Mouse (Mus musculus): Measurements from ENCODE around the gene Acsm4. TPM values are rescaled to one million over a fixed set of nuclear protein-coding genes. Genes with fewer than 3 reads are reported as not detected.

Acsm4 gene
- total and polyA plus RNA-seq, 3 experiments: not detected

DNA sequence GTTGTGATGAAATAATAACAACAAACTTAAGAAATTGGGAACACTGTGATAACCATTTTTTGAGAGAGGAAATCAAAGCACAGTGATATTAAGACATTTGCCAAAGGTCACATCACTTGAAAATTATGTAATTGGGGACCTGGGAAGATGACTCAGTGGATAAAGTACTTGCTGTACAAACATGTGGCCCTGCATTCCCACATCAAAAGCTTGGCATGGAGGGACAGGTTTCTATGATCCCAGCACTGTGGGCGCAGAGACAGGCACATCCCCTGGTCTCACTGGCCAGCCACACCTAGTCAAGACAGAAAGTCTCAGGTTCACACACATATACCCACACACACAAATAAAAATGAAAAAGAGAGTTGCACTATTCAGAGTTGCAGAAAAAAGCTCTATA, 5.1 kb downstream of the Acsm4 start:
- Histone ChIP-seq H3K9ac (ENCODE audit: insufficient read depth, low read depth) (no peak overlapping the region), H3K36me3 (replicated peaks in 1 of 2; ENCODE audit: control insufficient read depth in 1 of 2, insufficient read depth in 1 of 2, low read length in 1 of 2) (no peaks in the 10 kb centered on the region), H3K79me2 (replicated peaks; ENCODE audit: control insufficient read depth, extremely low read depth, insufficient read depth, poor library complexity, severe bottlenecking) (no peaks in the 10 kb centered on the region), H3K4me3 (replicated peaks in 1 of 3; ENCODE audit: low read depth in 2 of 3, low read length in 2 of 3, poor library complexity in 1 of 3) (no peak overlapping the region), H3K4me2 (ENCODE audit: insufficient read depth, low read depth, poor library complexity, severe bottlenecking) (no peak overlapping the region), H3K27me3 (replicated peaks) (peaks cover 4% of the 10 kb centered on the region), H3K27ac (ENCODE audit: insufficient read depth, low read depth) (no peak overlapping the region), H3K9me3 (replicated peaks; ENCODE audit: low read length) (no peaks in the 10 kb centered on the region), H3K4me1 (ENCODE audit: control insufficient read depth in 1 of 2, insufficient read depth in 2 of 2) (peaks cover 0 to 7% of the 10 kb centered on the region in 2 experiments; a peak in 2 of 4 replicates)
- no peak for DNase-seq (ENCODE audit: extremely low read depth)
- TF ChIP-seq UBTF (IDR thresholded peaks at IDR 0.05; ENCODE audit: low read depth, low read length): no peak
- no peak for TF ChIP-seq ZMIZ1 (IDR thresholded peaks at IDR 0.05; ENCODE audit: low read depth, low read length)
- no peak for TF ChIP-seq TBP (conservative IDR thresholded peaks at IDR 0.05; ENCODE audit: low read depth, low read length)
- no peak for TF ChIP-seq MEF2A (IDR thresholded peaks at IDR 0.05; ENCODE audit: borderline replicate concordance, low read depth, low read length)
- no peak for TF ChIP-seq SIN3A (IDR thresholded peaks at IDR 0.05; ENCODE audit: low read length)
- dilution Hi-C loops (cut with MboI; ENCODE audit: extremely low pct_ligation_motif_present, extremely low pct_unique_long_range_greater_than_20kb, low sequenced_read_pairs) (no loop called here), in situ Hi-C loops (cut with MboI; ENCODE audit: low pct_ligation_motif_present, low pct_unique_long_range_greater_than_20kb, low sequenced_read_pairs) (no loop called here)

DNA sequence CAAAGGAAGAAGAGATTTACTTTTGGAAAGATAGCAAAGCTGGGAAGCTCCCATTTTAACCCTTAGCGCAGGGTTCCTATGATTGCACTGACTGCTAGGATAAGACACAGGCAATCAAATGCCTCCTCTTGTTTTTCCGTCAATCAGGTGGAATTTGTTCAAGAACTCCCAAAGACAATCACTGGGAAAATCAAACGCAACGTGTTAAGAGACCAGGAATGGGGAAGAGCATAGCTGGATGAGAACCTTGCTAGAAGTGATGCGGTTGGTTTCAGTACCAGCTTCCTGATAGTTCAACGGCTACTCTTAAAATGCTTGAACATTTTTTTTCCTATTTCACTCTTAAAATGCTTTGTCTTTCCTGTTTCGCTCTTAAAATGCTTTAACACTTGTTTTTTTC, 24.3 kb downstream of the Acsm4 start:
- Histone ChIP-seq H3K79me2 (replicated peaks; ENCODE audit: control insufficient read depth, extremely low read depth, insufficient read depth, poor library complexity, severe bottlenecking) (no peaks in the 10 kb centered on the region; the same call in 1 of the 2 replicates), H3K27ac (ENCODE audit: insufficient read depth, low read depth) (no peak overlapping the region), H3K9ac (ENCODE audit: insufficient read depth, low read depth) (no peak overlapping the region), H3K27me3 (replicated peaks) (no peaks in the 10 kb centered on the region), H3K36me3 (replicated peaks in 1 of 2; ENCODE audit: control insufficient read depth in 1 of 2, insufficient read depth in 1 of 2, low read length in 1 of 2) (peaks cover 27 to 41% of the 10 kb centered on the region in 2 experiments), H3K9me3 (replicated peaks; ENCODE audit: low read length) (no peaks in the 10 kb centered on the region), H3K4me1 (ENCODE audit: control insufficient read depth in 1 of 2, insufficient read depth in 2 of 2) (peaks cover 3 to 6% of the 10 kb centered on the region in 2 experiments; a peak in 2 of 4 replicates), H3K4me2 (ENCODE audit: insufficient read depth, low read depth, poor library complexity, severe bottlenecking) (no peak overlapping the region), H3K4me3 (replicated peaks in 1 of 3; ENCODE audit: low read depth in 2 of 3, low read length in 2 of 3, poor library complexity in 1 of 3) (no peak overlapping the region)
- TF ChIP-seq POLR2AphosphoS2 (IDR thresholded peaks at IDR 0.05; ENCODE audit: low read depth, low read length) (peak; percentile 82), SIN3A (IDR thresholded peaks at IDR 0.05; ENCODE audit: low read length) (no peak)
- dilution Hi-C loops (cut with MboI; ENCODE audit: extremely low pct_ligation_motif_present, extremely low pct_unique_long_range_greater_than_20kb, low sequenced_read_pairs): no loop called here
- no peak for DNase-seq (ENCODE audit: extremely low read depth)
- in situ Hi-C loops (cut with MboI; ENCODE audit: low pct_ligation_motif_present, low pct_unique_long_range_greater_than_20kb, low sequenced_read_pairs): no loop called here

DNA sequence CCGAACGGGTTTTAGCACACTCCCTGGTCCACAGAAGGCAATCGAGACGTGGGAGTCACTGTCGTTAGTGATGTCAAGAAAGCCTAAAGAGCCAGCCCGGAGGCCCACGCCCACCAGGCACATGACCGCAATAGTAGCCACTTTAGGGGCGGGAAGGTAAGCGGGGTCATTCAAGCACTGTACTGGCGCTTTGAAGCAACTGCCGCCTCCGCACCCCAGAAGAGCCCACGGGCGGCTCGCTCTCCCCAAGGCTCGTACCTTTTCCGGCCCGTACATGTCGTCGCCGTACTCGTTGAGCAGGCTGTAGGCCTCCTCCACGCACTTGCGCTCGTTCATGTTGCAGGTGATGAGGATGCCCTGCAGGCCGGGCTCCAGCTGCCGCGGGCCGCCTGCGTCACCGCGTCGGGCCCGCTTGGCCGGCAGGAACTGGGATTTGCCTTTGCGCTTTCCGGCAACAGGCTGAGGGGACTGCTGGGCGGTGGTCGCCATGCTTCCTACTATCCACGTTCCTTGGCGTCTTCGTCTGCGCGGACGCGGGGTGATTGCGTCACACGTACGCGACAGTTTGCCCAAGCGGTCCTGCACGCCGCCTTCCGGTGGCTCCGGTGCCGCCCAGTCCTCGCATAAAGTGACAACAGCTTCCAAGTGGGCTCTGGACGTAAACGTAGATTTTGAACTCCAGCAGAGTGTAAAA, 30.6 kb downstream of the Acsm4 start, which contains the start of gene Thumpd1:
Thumpd1 (minus strand) TSS at position 546 of the 694 bp plus-strand sequence.
- dilution Hi-C loops (cut with MboI; ENCODE audit: extremely low pct_ligation_motif_present, extremely low pct_unique_long_range_greater_than_20kb, low sequenced_read_pairs) (no loop called here), in situ Hi-C loops (cut with MboI; ENCODE audit: low pct_ligation_motif_present, low pct_unique_long_range_greater_than_20kb, low sequenced_read_pairs) (no loop called here)
- peak within 1 kb of the TSS; percentile 71 for H3K9ac ChIP-seq (ENCODE audit: insufficient read depth, low read depth)
- H3K36me3 ChIP-seq (replicated peaks in 1 of 2; ENCODE audit: control insufficient read depth in 1 of 2, insufficient read depth in 1 of 2, low read length in 1 of 2): peaks cover 27 to 37% of the 10 kb centered on the region in 2 experiments
- peaks cover 6 to 14% of the 10 kb centered on the region in 2 experiments for H3K4me1 ChIP-seq (ENCODE audit: control insufficient read depth in 1 of 2, insufficient read depth in 2 of 2)
- DNase-seq (ENCODE audit: extremely low read depth): peak; percentile 92
- no peaks in the 10 kb centered on the region for H3K27me3 ChIP-seq (replicated peaks)
- H3K9me3 ChIP-seq (replicated peaks; ENCODE audit: low read length): no peaks in the 10 kb centered on the region
- peaks cover 10% of the 10 kb centered on the region for H3K79me2 ChIP-seq (replicated peaks; ENCODE audit: control insufficient read depth, extremely low read depth, insufficient read depth, poor library complexity, severe bottlenecking)
- H3K4me3 ChIP-seq (replicated peaks in 1 of 3; ENCODE audit: low read depth in 2 of 3, low read length in 2 of 3, poor library complexity in 1 of 3): peak within 1 kb of the TSS; percentile 86 to 98 (median 97)
- peak within 1 kb of the TSS; percentile 97 for H3K4me2 ChIP-seq (ENCODE audit: insufficient read depth, low read depth, poor library complexity, severe bottlenecking)
- peak within 1 kb of the TSS; percentile 24; the same call in 1 of the 2 replicates for H3K27ac ChIP-seq (ENCODE audit: insufficient read depth, low read depth)
- TF ChIP-seq KAT2A (IDR thresholded peaks at IDR 0.05; ENCODE audit: insufficient replicate concordance, low read length) (peak; percentile 85; the same call in 1 of the 2 replicates), NRF1 (IDR thresholded peaks at IDR 0.05; ENCODE audit: low read depth, low read length) (peak; percentile 65), TCF12 (IDR thresholded peaks at IDR 0.05; ENCODE audit: low read depth, low read length) (peak; percentile 84), HCFC1 (IDR thresholded peaks at IDR 0.05; ENCODE audit: low read depth, low read length) (peak; percentile 93), NELFE (IDR thresholded peaks at IDR 0.05; ENCODE audit: low read depth, low read length) (peak; percentile 87), CHD1 (IDR thresholded peaks at IDR 0.05; ENCODE audit: low read depth, low read length) (no peak), MAZ (IDR thresholded peaks at IDR 0.05; ENCODE audit: low read depth, low read length) (0 out of 2 replicates have a peak, but pooled peaks have one; percentile 33), BHLHE40 (IDR thresholded peaks at IDR 0.05; ENCODE audit: low read depth, low read length) (peak; percentile 50), MXI1 (IDR thresholded peaks at IDR 0.05; ENCODE audit: low read depth, low read length) (peak; percentile 98), TBP (conservative IDR thresholded peaks at IDR 0.05; ENCODE audit: low read depth, low read length) (peak; percentile 58), RCOR1 (conservative IDR thresholded peaks at IDR 0.05; ENCODE audit: low read depth, low read length) (no peak), SMC3 (IDR thresholded peaks at IDR 0.05; ENCODE audit: low read depth, low read length) (peak; percentile 35), USF2 (conservative IDR thresholded peaks at IDR 0.05; ENCODE audit: low read depth, low read length) (no peak), ZMIZ1 (IDR thresholded peaks at IDR 0.05; ENCODE audit: low read depth, low read length) (no peak; the same call in 1 of the 2 replicates), MYC (IDR thresholded peaks at IDR 0.05; ENCODE audit: low read depth, low read length) (peak; percentile 92), ZNF384 (IDR thresholded peaks at IDR 0.05; ENCODE audit: low read depth, low read length) (no peak), JUND (conservative IDR thresholded peaks at IDR 0.05; ENCODE audit: low read depth, low read length) (no peak), MEF2A (IDR thresholded peaks at IDR 0.05; ENCODE audit: borderline replicate concordance, low read depth, low read length) (peak; percentile 72), CHD2 (IDR thresholded peaks at IDR 0.05; ENCODE audit: low read length) (no peak), SIN3A (IDR thresholded peaks at IDR 0.05; ENCODE audit: low read length) (peak; percentile 98), POLR2A (IDR thresholded peaks at IDR 0.05; ENCODE audit: low read depth, low read length) (peak; percentile 80), ZKSCAN1 (IDR thresholded peaks at IDR 0.05; ENCODE audit: borderline replicate concordance, low read depth, low read length) (no peak)
